Mouse (Mus musculus) limb, embryonic 12.5 days (tissue): ENCODE measurements around the gene Neurl1b. TPM values are rescaled to one million over a fixed set of nuclear protein-coding genes. Genes with fewer than 3 reads are reported as not detected.

Experiments
- ATAC-seq: fragments of 200-750 bp; cut with Nextera tagmentation; 2 replicates; pipeline ENCODE4 v1.8.0; 2017; ENCODE audit warnings: low read depth, moderate TSS enrichment; ENCODE audit not compliant: insufficient number of reproducible peaks, insufficient read depth, low FRiP score, low TSS enrichment
- H3K27ac ChIP-seq: fragments of 300-500 bp; sonication (generic); 2 replicates; pipeline ENCODE4 v1.5.1; 2016; ENCODE audit warnings: mild to moderate bottlenecking, moderate library complexity
- H3K27me3 ChIP-seq: fragments of 300-500 bp; sonication (generic); 2 replicates; pipeline ENCODE4 v1.6.1; 2016; ENCODE audit warnings: mild to moderate bottlenecking, moderate library complexity
- H3K36me3 ChIP-seq: fragments of 300-500 bp; sonication (generic); 2 replicates; pipeline ENCODE4 v1.6.1; 2016; ENCODE audit warnings: mild to moderate bottlenecking, moderate library complexity
- H3K4me1 ChIP-seq: fragments of 300-500 bp; sonication (generic); replicated peaks from 2 replicates; pipeline ENCODE4 v1.6.1; 2016
- H3K4me2 ChIP-seq: fragments of 300-500 bp; sonication (generic); 2 replicates; pipeline ENCODE4 v1.6.1; 2016; ENCODE audit warnings: mild to moderate bottlenecking, moderate library complexity
- H3K4me3 ChIP-seq: fragments of 300-500 bp; sonication (generic); replicated peaks from 2 replicates; pipeline ENCODE4 v1.5.1; 2016; ENCODE audit warnings: mild to moderate bottlenecking
- H3K9ac ChIP-seq: fragments of 300-500 bp; sonication (generic); replicated peaks from 2 replicates; pipeline ENCODE4 v1.6.1; 2016; ENCODE audit warnings: mild to moderate bottlenecking, moderate library complexity
- H3K9me3 ChIP-seq: fragments of 300-500 bp; sonication (generic); 2 replicates; pipeline ENCODE4 v1.6.1; 2016; ENCODE audit warnings: mild to moderate bottlenecking, moderate library complexity
- WGBS: fragments of 180-500 bp; shearing (Covaris S2); methylation state at CpG from one replicate; pipeline ENCODE4 v1.1.7; 2016; 5-methylcytosine and 5-hydroxymethylcytosine counted together
- polyA plus RNA-seq: library from polyadenylated mRNA; unstranded; fragments of >200 nt; fragmentation: Nextera tagmentation; extraction: Ambion mirVana; gene quantifications from 2 replicates; pipeline ENCODE4 v1.2.1, GENCODE M21; 2016

Gene Neurl1b
- polyA plus RNA-seq, 1 experiment from 2014 or later, result 0.40 TPM

DNA sequence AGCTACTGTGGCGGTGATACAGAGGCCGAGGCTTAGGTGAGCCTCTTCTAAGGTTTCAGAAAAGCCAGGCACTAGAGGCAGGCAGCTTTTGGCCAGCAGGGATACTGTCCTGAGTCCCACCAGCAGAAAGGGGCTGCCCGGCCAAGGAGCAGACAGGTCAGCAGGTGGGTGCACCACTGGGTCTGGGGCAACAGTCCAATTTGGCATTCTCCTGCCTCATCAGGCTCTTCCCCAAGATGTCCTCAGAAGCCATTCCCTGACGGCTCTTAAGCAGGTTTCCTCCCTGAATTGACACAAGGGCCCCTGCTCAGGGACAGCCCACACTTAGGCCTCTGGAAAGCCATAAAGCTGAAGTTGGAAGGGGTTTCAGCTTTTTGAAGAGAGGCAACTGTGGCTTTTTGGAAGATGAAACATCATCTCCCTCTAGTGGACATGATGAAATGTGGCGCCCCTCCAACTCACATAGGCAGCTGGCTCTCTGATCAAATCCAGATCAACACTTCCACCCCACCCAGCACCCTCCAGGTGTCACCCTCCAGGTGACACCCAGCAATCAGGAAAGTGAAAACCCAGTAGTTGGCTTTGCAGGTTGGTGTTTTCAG is 37.8 kb downstream of the Neurl1b start:
- peaks cover 3% of the 10 kb centered on the region; the same call in 1 of the 2 replicates for H3K27me3 ChIP-seq

DNA sequence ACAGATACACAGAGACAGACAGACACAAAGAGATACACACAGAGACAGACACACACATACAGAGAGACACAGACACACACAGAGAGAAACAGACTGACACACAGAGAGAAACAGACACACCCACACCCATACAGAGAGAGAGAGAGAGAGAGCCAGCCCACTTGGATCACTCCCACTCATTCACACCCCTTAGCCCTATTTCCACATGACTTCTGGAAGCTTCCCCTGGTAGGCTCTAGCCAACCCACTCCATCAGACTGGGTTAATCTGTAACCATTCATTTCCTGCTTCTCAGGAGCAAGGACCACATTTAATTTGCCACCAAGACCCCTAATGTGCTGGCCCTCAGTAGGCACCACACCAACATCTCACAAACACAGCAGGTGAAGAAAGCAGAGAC is 42.9 kb downstream of the Neurl1b start:
- H3K4me1 ChIP-seq, result no peaks in the 10 kb centered on the region
- no peak overlapping the region for H3K27ac ChIP-seq
- H3K27me3 ChIP-seq, result peaks cover 3% of the 10 kb centered on the region; the same call in 1 of the 2 replicates
- no peaks in the 10 kb centered on the region for H3K36me3 ChIP-seq
- no peak for ATAC-seq
- H3K9me3 ChIP-seq, result no peaks in the 10 kb centered on the region
- H3K4me3 ChIP-seq, result no peak overlapping the region
- H3K9ac ChIP-seq, result no peak overlapping the region
- H3K4me2 ChIP-seq, result no peak overlapping the region

More for the DNA sequence above, 37.8 kb downstream of the Neurl1b start:
- Histone ChIP-seq H3K9ac (no peak overlapping the region), H3K36me3 (no peaks in the 10 kb centered on the region), H3K27ac (no peak overlapping the region), H3K4me1 (peaks cover 10% of the 10 kb centered on the region), H3K4me3 (no peak overlapping the region), H3K9me3 (no peaks in the 10 kb centered on the region), H3K4me2 (no peak overlapping the region)
- ATAC-seq, result no peak
- 54% methylated on average over 5 of the region's 5 CpGs for WGBS

DNA sequence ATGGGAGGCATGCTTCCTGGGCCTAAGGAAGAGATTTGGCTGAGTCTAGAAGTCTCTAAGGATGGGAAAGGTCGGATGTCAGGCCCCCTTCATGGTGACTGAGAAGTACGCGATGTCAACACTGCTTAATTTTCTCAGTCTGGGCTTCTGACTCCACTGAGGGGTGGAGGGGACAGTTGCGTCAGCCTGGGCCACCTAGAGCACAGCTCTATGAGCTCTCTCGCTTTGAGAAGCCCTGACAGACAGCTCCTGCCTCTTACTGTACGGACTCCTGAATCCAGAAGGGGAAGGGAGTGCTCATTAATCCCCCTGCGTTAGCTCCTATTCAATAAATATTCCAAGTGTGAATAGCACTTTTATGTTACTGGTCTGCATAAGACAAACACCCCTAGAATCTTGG is 43.4 kb downstream of the Neurl1b start:
- Histone ChIP-seq H3K27me3 (peaks cover 4% of the 10 kb centered on the region), H3K4me1 (no peaks in the 10 kb centered on the region), H3K4me2 (no peak overlapping the region), H3K9me3 (no peaks in the 10 kb centered on the region), H3K27ac (no peak overlapping the region), H3K9ac (no peak overlapping the region), H3K4me3 (no peak overlapping the region), H3K36me3 (no peaks in the 10 kb centered on the region)
- ATAC-seq, result no peak
- WGBS, result 67% methylated on average over 7 of the region's 7 CpGs

DNA sequence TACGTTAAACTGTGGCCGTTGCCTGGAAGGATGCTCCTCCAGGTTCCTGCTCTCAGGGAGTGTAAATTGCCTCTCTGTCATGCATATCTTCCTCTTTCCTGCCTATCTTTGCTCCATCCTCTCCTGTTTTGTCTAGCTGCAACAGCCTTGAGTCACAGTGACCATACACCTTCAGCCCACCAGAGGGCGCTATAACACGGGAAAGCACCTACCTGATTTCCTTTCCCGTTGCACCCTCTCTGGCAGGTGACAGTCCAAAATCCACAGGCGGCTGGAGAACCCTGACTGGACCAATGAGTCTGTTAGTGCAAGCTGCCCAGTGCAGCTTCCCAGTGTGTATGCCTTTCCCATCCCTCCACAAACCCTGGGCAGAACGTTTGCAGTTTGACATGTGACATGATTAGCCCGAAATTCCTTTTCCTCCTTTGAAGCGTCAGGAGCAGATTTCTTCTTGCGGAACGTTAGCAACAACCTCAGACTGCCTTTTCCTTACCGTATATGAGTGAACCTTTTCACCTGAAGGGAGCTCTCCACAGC is 48.1 kb downstream of the Neurl1b start:
- Histone ChIP-seq H3K27me3 (peaks cover 9% of the 10 kb centered on the region), H3K4me3 (no peak overlapping the region), H3K4me1 (0 out of 2 replicates have a peak, but pooled peaks cover 4% of the 10 kb centered on the region), H3K27ac (no peak overlapping the region), H3K9me3 (no peaks in the 10 kb centered on the region), H3K4me2 (no peak overlapping the region), H3K36me3 (no peaks in the 10 kb centered on the region), H3K9ac (no peak overlapping the region)
- WGBS, result 31% methylated on average over 12 of the region's 12 CpGs
- ATAC-seq, result no peak

DNA sequence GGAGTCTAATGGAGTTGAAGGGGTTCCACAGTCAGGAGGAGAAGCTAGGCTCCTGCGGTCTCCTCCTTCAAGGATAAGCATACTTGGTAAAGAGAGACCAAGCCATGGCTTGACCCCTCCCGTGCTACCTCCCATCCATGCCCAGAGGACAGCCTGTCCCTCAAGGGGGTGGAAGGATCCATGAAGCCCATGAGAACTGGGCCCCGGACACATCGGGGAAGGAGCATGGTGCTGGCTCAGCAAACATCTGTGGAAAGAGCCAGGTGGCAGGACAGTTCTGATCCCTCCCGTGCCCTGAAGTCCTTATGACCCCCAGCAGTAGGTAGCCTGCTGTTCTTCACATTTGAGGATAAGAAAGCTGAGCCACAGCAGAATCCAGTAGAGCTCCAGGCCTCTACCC is 48.8 kb downstream of the Neurl1b start:
- H3K27ac ChIP-seq, result no peak overlapping the region
- no peak overlapping the region for H3K4me2 ChIP-seq
- H3K27me3 ChIP-seq, result peaks cover 9% of the 10 kb centered on the region
- H3K4me3 ChIP-seq, result no peak overlapping the region
- ATAC-seq, result no peak
- 83% methylated on average over 5 of the region's 5 CpGs for WGBS
- 0 out of 2 replicates have a peak, but pooled peaks cover 4% of the 10 kb centered on the region for H3K4me1 ChIP-seq
- H3K9me3 ChIP-seq, result no peaks in the 10 kb centered on the region
- no peak overlapping the region for H3K9ac ChIP-seq
- H3K36me3 ChIP-seq, result no peaks in the 10 kb centered on the region

DNA sequence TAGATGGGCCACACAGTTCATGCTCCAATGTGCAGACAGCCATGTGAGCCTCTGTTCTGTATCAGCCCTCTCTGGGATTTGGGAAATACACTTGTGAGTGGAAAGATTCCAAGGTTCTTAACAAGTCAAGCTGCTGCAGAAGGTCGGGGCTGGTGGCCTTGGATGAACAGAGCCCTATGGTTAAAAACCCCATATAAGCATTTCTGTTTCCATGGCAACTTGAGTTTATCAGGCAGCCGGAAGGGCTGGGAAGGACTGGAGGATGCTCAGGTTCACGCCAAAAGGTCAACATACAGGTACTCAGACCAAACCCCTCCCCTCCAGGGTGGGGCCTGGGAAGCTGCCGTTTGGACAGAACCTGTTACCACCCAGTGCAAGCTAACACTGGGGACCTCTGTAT is 49.4 kb downstream of the Neurl1b start:
- no peak for ATAC-seq
- WGBS, result 54% methylated on average over 4 of the region's 4 CpGs
- peaks cover 9% of the 10 kb centered on the region for H3K27me3 ChIP-seq
- H3K27ac ChIP-seq, result no peak overlapping the region
- H3K9ac ChIP-seq, result no peak overlapping the region
- no peak overlapping the region for H3K4me2 ChIP-seq
- no peak overlapping the region for H3K4me3 ChIP-seq
- no peaks in the 10 kb centered on the region for H3K9me3 ChIP-seq
- H3K4me1 ChIP-seq, result 0 out of 2 replicates have a peak, but pooled peaks cover 4% of the 10 kb centered on the region
- no peaks in the 10 kb centered on the region for H3K36me3 ChIP-seq

DNA sequence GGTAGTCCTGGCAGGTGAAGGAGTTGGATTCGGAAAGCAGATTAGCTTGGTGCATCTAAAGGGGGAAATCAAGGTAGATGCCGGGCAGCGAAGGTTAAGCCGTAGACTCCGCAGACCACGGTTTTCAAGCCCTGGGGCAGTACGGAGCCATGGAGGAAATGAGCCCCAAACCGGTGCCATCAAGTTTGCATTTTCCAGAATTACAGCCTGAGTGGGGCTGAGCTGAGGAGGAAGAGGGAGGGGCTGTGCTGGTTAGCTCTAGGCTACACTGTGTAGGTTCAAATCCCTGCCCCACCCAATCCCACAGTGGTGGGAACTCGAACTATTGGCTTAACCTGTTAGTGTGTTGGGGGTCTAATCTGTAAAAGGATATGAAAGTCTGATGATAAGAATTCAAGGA is 49.9 kb downstream of the Neurl1b start:
- 76% methylated on average over 9 of the region's 9 CpGs for WGBS
- Histone ChIP-seq H3K9me3 (no peaks in the 10 kb centered on the region), H3K4me2 (no peak overlapping the region), H3K27ac (no peak overlapping the region), H3K9ac (no peak overlapping the region), H3K4me1 (0 out of 2 replicates have a peak, but pooled peaks cover 4% of the 10 kb centered on the region), H3K4me3 (no peak overlapping the region), H3K27me3 (peaks cover 9% of the 10 kb centered on the region), H3K36me3 (no peaks in the 10 kb centered on the region)
- ATAC-seq, result no peak

DNA sequence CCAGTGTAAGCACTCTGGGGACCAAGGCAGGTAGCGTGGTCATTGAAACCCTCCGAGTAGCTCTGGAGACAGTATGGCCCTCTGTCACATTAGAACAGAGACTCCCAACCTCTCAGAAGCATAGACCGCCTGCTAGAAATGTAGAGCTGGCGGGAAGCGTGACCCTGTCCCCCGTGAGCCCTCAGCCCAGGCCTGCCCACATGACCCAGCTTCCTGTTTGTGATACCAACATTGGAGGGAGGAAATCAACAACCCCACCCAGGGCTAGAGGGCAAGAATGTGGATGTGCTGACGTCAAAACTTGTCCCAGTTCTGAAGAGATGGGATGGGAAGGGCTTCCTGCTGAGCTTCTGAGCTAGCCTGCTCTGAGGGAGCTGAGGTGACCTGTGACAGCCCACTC is 50.3 kb downstream of the Neurl1b start:
- 71% methylated on average over 7 of the region's 7 CpGs for WGBS

DNA sequence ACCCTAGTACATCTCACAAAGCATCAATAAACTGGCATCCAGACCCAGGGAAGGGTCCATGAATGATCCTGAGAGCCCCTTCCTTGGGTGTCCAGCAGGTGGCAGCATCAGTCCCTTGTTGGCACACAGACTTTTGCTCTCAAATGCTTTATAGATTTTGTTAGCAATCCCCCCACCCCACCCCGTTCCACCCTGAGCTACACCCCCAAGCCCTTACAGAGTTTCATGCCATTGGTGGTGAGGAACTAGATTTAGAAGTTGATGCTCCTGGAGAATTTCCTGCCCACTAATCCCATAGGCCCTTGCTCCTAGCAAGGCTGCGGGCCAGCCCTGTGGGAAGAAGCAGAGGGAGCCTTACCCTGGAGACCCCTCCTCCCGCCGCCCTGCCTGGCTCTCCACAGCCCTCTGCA is 52.1 kb downstream of the Neurl1b start:
- Histone ChIP-seq H3K27ac (no peak overlapping the region; the same call in 1 of the 2 replicates), H3K9ac (no peak overlapping the region), H3K4me1 (0 out of 2 replicates have a peak, but pooled peaks cover 4% of the 10 kb centered on the region), H3K4me3 (no peak overlapping the region), H3K36me3 (no peaks in the 10 kb centered on the region), H3K4me2 (peak overlapping the region; percentile 45), H3K9me3 (no peaks in the 10 kb centered on the region), H3K27me3 (peaks cover 9% of the 10 kb centered on the region; the same call in 1 of the 2 replicates)
- ATAC-seq, result peak; percentile 60; the same call in 1 of the 2 replicates
- WGBS, result 10% methylated on average over 4 of the region's 4 CpGs

More for the DNA sequence above, 50.3 kb downstream of the Neurl1b start:
- Histone ChIP-seq H3K36me3 (no peaks in the 10 kb centered on the region), H3K9me3 (no peaks in the 10 kb centered on the region), H3K4me2 (no peak overlapping the region), H3K27me3 (peaks cover 9% of the 10 kb centered on the region; the same call in 1 of the 2 replicates), H3K9ac (no peak overlapping the region), H3K4me3 (no peak overlapping the region), H3K27ac (no peak overlapping the region), H3K4me1 (0 out of 2 replicates have a peak, but pooled peaks cover 4% of the 10 kb centered on the region)
- no peak for ATAC-seq

DNA sequence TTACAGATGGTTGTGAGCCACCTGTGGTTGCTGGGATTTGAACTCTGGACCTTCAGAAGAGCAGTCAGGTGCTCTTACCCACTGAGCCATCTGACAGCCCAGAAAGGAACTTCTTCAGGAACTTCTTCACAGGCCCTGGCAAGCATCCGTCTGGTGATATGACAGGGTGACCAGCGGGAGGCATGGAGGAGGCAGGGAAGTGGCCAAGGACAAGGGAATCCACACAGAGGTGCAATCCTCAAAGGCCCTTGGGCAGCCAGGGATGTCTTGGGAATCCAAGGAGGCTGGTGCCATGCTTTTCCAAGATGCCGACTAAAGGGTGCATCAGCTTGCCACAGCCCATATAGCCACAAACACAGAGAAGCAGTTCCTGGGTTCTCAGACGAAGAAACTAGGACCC is 53.0 kb downstream of the Neurl1b start:
- no peaks in the 10 kb centered on the region for H3K36me3 ChIP-seq
- H3K9me3 ChIP-seq, result no peaks in the 10 kb centered on the region
- no peak overlapping the region for H3K9ac ChIP-seq
- no peak overlapping the region for H3K4me2 ChIP-seq
- H3K27ac ChIP-seq, result no peak overlapping the region
- WGBS, result 85% methylated on average over 4 of the region's 4 CpGs
- ATAC-seq, result no peak
- peaks cover 9% of the 10 kb centered on the region; the same call in 1 of the 2 replicates for H3K27me3 ChIP-seq
- 0 out of 2 replicates have a peak, but pooled peaks cover 4% of the 10 kb centered on the region for H3K4me1 ChIP-seq
- no peak overlapping the region for H3K4me3 ChIP-seq

DNA sequence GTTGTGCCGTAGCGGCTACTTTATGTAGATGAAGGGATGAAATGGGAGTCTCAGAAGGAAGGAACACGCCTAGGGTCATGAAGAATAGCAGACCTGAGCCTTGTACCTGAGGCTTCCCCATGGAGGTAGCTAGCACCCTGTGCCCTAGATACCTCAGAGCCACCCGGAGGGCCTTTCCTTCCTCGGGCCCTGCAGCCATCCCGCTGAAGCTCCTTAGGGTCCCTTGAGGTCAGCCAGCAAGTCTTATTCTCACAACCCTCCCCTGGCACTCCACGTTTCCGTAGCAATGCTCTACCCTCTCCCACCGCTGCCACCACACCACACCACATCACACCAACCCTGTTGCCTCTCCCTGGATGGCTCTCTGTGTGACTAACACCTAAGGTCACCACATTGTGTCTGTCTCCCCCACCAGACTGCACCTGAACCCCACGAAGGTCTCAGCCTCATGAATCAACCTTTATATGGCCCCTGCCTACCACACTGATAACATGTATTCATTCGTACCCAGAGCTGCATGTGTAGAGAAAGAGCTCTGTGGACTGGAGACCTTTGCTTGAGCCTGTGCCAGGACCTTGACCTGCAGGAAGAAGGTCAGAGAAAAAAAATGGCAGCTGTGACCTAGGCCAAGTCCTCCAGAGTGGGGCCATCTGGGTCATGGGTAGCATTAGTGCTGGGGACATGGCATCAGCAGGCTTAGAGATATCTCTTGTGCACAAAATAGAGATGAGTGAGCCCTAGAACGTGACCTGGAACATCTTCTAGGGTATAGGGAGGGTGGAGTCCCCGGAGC is 53.7 kb downstream of the Neurl1b start:
- no peak for ATAC-seq
- Histone ChIP-seq H3K4me2 (no peak overlapping the region), H3K9me3 (no peaks in the 10 kb centered on the region), H3K4me1 (0 out of 2 replicates have a peak, but pooled peaks cover 4% of the 10 kb centered on the region), H3K4me3 (no peak overlapping the region), H3K27ac (no peak overlapping the region), H3K27me3 (peaks cover 5% of the 10 kb centered on the region; the same call in 1 of the 2 replicates), H3K9ac (no peak overlapping the region), H3K36me3 (no peaks in the 10 kb centered on the region)
- 86% methylated on average over 13 of the region's 13 CpGs for WGBS
